Mouse (Mus musculus) embryonic fibroblast, embryonic 13.5 days (primary cell): Measurements from ENCODE around the gene Habp2.

Experiments used
- CTCF ChIP-seq: IDR thresholded peaks from 2 replicates; pipeline ENCODE4 v1.5.1; 2011; ENCODE audit warnings: mild to moderate bottlenecking, control low read depth, low read length, moderate library complexity, borderline replicate concordance; ENCODE audit not compliant: insufficient read depth
- POLR2A ChIP-seq: IDR thresholded peaks from 2 replicates; pipeline ENCODE4 v1.6.1; 2011; ENCODE audit warnings: low read depth, mild to moderate bottlenecking, control low read depth, low read length, moderate library complexity

DNA sequence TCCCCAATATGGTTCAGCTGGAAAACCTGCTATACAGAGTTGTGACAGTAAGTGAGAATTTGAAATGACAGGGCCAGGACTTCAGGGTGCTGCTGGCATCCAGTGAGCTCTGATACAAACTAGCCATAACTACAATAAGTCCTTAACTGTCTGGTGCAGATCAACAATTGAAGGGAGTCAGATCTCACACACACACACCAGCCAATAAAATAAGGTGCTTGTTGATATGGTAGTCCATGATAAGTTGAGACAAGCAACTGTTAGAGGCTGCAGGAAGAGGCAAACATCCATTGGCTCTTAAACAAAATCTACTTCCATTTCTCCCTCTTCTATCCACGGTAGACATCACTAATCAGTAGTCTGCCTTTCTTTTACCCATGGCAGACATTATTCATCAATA lies 30.7 kb upstream of the Habp2 start:
- TF ChIP-seq CTCF: no peak
- TF ChIP-seq POLR2A: no peak
